Mouse (Mus musculus) stomach, postnatal 0 days (tissue): ENCODE data around the gene Atp8a2. TPM values are rescaled to one million over a fixed set of nuclear protein-coding genes. Genes with fewer than 3 reads are reported as not detected.

Experiments
- ATAC-seq: fragments of 200-750 bp; cut with Nextera tagmentation; 2 replicates; pipeline ENCODE4 v1.8.0; 2017; ENCODE audit not compliant: low FRiP score, low TSS enrichment
- DNase-seq: peaks from one replicate; pipeline ENCODE4 v3.0.0-alpha.2; 2016; ENCODE audit warnings: low spot score
- H3K27ac ChIP-seq: fragments of 300-500 bp; sonication (generic); replicated peaks from 2 replicates; pipeline ENCODE4 v1.5.1; 2014; ENCODE audit warnings: mild to moderate bottlenecking, control low read depth
- H3K27me3 ChIP-seq: fragments of 300-500 bp; sonication (generic); 2 replicates; pipeline ENCODE4 v1.6.1; 2014; ENCODE audit warnings: low read length; ENCODE audit not compliant: control insufficient read depth, insufficient read depth
- H3K36me3 ChIP-seq: fragments of 300-500 bp; sonication (generic); 2 replicates; pipeline ENCODE4 v1.6.1; 2014; ENCODE audit warnings: low read length, mixed read lengths; ENCODE audit not compliant: control insufficient read depth, insufficient read depth
- H3K4me1 ChIP-seq: fragments of 300-500 bp; sonication (generic); replicated peaks from 2 replicates; pipeline ENCODE4 v1.6.1; 2014; ENCODE audit warnings: antibody characterized with exemption; ENCODE audit not compliant: control insufficient read depth, insufficient read depth
- H3K4me2 ChIP-seq: fragments of 300-500 bp; sonication (generic); replicated peaks from 2 replicates; pipeline ENCODE4 v1.6.1; 2014; ENCODE audit warnings: low read depth, mild to moderate bottlenecking, control low read depth, moderate library complexity
- H3K4me3 ChIP-seq: fragments of 300-500 bp; sonication (generic); 2 replicates; pipeline ENCODE4 v1.5.1; 2014; ENCODE audit warnings: low read depth, low read length, control low read depth
- H3K9ac ChIP-seq: fragments of 300-500 bp; sonication (generic); 2 replicates; pipeline ENCODE4 v1.6.1; 2014; ENCODE audit warnings: mild to moderate bottlenecking, low read length, control low read depth, mixed read lengths
- H3K9me3 ChIP-seq: fragments of 300-500 bp; sonication (generic); 2 replicates; pipeline ENCODE4 v1.6.1; 2016; ENCODE audit warnings: low read length; ENCODE audit not compliant: control insufficient read depth
- CTCF ChIP-seq: IDR thresholded peaks from 2 replicates; pipeline ENCODE4 v1.5.1; 2016; ENCODE audit warnings: antibody characterized with exemption, low read depth, mild to moderate bottlenecking, moderate library complexity
- EP300 ChIP-seq: optimal IDR thresholded peaks from 2 replicates; pipeline ENCODE3; 2016; ENCODE audit warnings: antibody characterized with exemption
- WGBS: fragments of 180-500 bp; shearing (Covaris S2); extraction: QIAGEN DNeasy Blood & Tissue Kit; methylation state at CpG from one replicate; pipeline ENCODE4 v1.1.7; 2014; 5-methylcytosine and 5-hydroxymethylcytosine counted together
- polyA plus RNA-seq: library from polyadenylated mRNA; unstranded; fragments of >200 nt; fragmentation: Nextera tagmentation; extraction: Ambion mirVana; gene quantifications from 2 replicates; pipeline ENCODE4 v1.2.1, GENCODE M21; 2015

The Atp8a2 gene
- polyA plus RNA-seq, 1 experiment from 2014 or later: 6.3 TPM

DNA sequence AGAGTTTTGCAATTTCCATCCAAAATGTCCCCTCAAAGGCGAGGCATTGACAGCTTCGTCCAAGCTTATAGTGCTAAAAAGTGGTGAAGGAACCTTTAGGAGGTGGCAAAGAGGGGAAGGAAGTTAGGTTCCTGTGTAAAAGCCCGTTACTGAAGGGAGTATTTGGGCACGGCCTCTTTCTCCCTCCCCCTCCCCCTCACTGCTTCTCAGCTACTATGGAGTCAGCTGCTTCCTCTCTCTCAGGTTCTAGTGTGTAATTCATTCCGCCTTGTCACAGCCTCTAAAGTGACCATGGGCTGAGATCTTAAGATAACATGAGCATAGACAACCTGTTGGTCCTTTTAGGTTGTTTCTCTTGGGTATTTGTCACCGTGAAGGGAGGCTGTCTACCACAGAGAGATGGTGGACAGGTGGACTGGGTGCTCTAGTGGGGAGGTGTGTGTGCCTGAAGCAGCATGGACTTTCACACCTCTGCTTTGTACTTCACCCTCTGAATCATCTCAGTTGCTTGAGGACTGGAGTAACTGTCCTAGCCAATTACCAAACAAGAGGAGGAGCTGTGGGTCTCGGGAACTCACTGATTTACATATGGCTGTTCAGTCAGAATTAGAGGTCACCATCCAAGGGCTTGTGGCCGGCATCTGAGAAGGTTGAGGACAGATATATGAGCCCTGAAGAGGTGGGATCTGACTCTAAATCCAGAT, 229.0 kb downstream of the Atp8a2 start:
- Histone ChIP-seq H3K36me3 (no peaks in the 10 kb centered on the region), H3K4me2 (no peak overlapping the region), H3K9ac (no peak overlapping the region), H3K4me3 (no peak overlapping the region), H3K9me3 (no peaks in the 10 kb centered on the region), H3K4me1 (no peaks in the 10 kb centered on the region), H3K27me3 (no peaks in the 10 kb centered on the region), H3K27ac (no peak overlapping the region)
- no peak for ATAC-seq
- 79% methylated on average over 8 of the region's 8 CpGs for WGBS
- DNase-seq: no peak
- TF ChIP-seq EP300 (no peak), CTCF (no peak)

DNA sequence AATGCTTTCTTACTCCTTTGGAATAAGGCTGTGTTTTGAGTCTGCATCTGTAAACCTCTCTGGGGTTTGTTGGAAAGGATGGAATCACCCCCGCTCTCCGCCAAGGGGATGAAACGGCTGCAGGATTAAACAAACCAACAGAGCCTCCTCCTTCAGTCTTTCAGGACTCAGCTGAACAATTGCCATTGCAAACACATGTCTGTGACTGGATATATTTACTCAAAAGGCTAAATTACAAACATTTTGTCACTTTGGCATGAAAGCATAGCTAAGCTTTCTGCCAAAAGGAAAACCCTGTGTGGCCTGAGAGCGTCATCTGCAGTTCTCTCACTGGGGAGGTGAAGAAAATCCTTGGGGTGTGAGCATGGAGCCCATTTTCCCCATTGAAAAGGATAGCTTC, 230.0 kb downstream of the Atp8a2 start:
- TF ChIP-seq EP300 (no peak), CTCF (no peak)
- Histone ChIP-seq H3K27me3 (no peaks in the 10 kb centered on the region), H3K4me1 (no peaks in the 10 kb centered on the region), H3K4me2 (no peak overlapping the region), H3K4me3 (no peak overlapping the region), H3K9ac (no peak overlapping the region), H3K36me3 (no peaks in the 10 kb centered on the region), H3K27ac (no peak overlapping the region), H3K9me3 (no peaks in the 10 kb centered on the region)
- no peak for DNase-seq
- WGBS: 38% methylated on average over 4 of the region's 4 CpGs
- ATAC-seq: no peak

DNA sequence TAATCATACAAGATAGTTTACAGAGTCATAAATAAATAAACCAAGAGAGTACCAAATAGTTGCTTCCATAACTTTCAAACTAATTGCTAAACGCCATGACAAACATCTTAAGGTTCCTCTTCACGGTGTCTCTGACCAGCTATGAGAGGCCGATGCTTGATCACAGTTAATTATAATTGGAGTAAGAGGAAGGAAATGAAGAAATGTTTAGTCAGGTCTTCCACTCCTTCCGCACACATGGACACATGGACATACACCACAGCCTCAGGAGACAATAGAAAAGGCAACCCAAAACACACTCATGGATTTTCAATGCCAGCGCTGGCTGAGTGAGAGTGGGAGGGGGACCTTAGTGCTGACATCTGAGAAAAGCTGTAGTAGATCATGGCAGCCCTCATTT, 232.4 kb downstream of the Atp8a2 start:
- Histone ChIP-seq H3K9ac (no peak overlapping the region), H3K27me3 (no peaks in the 10 kb centered on the region), H3K4me2 (no peak overlapping the region), H3K9me3 (no peaks in the 10 kb centered on the region), H3K27ac (no peak overlapping the region), H3K4me1 (no peaks in the 10 kb centered on the region), H3K36me3 (no peaks in the 10 kb centered on the region), H3K4me3 (no peak overlapping the region)
- ATAC-seq: no peak
- no peak for DNase-seq
- 87% methylated on average over 5 of the region's 5 CpGs for WGBS
- TF ChIP-seq EP300 (no peak), CTCF (no peak)

DNA sequence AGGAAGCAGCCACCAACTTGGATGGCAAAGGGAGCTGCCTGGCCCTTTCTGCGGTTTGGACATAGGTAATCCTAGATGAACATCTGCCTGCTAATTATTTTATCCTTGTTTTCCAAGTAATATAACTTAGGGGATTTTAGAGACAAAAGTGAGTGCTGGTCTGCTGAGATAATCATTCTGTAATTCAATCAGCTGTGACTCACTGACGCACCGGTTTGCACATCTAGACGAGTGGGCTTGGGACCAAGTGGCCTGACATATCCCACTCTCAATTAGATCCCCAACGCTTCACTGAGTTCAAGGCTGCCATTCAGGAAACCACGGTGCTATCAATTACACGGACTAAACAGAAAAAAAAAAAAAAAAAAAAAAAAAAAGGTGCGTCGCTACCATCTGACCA, 236.0 kb downstream of the Atp8a2 start:
- H3K27ac ChIP-seq: no peak overlapping the region
- no peak overlapping the region for H3K4me2 ChIP-seq
- no peaks in the 10 kb centered on the region for H3K27me3 ChIP-seq
- no peaks in the 10 kb centered on the region for H3K36me3 ChIP-seq
- DNase-seq: no peak
- no peak overlapping the region for H3K4me3 ChIP-seq
- H3K9ac ChIP-seq: no peak overlapping the region
- no peaks in the 10 kb centered on the region for H3K9me3 ChIP-seq
- TF ChIP-seq CTCF (no peak), EP300 (no peak)
- no peaks in the 10 kb centered on the region for H3K4me1 ChIP-seq
- 55% methylated on average over 9 of the region's 9 CpGs for WGBS
- no peak for ATAC-seq

DNA sequence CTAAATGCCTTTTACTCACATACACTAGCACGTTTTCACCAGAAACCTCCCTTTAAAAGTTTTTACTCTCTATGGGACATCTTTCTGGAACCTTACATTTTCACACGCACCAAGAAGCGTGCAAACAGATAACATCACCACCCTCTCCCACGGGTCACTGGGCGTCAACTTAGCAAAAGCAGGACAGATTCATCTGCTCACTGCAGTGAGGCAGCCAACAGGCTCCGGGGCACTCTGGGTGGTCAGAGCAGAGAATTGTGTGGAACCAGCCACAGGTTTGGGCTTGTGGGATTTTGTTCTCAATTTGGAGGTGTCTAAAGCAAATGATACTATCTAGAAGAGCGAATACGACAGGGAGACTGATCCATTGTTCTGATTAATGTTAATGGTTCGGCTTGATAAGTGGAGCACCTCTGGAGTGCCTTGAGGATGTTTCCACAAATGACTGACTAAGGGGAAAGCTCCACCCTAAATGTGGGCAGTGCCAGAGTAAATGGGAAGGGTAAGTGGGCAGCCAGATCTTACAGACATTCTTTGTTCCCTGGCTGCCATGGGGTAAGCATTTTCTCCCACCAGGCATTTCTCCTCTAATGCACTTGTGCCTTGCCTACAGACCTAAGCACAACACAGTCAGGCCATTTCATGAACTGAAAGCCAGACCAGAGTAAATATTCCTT, 236.6 kb downstream of the Atp8a2 start:
- no peaks in the 10 kb centered on the region for H3K36me3 ChIP-seq
- no peak overlapping the region for H3K27ac ChIP-seq
- ATAC-seq (peak; percentile 40; the same call in 1 of the 2 replicates), DNase-seq (no peak)
- no peak overlapping the region for H3K9ac ChIP-seq
- H3K9me3 ChIP-seq: no peaks in the 10 kb centered on the region
- H3K27me3 ChIP-seq: no peaks in the 10 kb centered on the region
- no peak overlapping the region for H3K4me3 ChIP-seq
- H3K4me1 ChIP-seq: no peaks in the 10 kb centered on the region
- 60% methylated on average over 9 of the region's 9 CpGs for WGBS
- no peak for TF ChIP-seq EP300
- no peak for TF ChIP-seq CTCF
- no peak overlapping the region for H3K4me2 ChIP-seq

DNA sequence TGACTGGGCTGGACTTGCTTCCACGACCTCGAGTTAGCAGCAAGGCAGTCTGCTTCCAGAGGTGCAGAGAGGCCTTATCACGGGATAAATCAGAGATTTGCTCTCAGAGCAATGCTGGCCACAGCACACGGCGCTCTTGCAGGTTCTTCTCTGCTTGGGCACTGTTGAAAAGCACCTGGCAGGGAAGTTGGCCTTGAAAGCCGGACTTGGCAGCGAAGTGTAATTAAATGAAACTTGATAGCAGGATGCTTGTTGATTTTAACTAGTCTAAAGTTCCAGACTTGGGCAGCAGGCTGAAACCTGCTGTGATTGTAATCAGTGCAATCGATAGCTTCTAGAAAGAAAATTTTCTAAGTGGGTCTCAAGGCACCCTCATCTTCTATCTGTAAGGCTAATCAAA, 237.3 kb downstream of the Atp8a2 start:
- 45% methylated on average over 8 of the region's 8 CpGs for WGBS
- peak; percentile 32 for DNase-seq
- H3K4me1 ChIP-seq: no peaks in the 10 kb centered on the region

More for the DNA sequence above, 237.3 kb downstream of the Atp8a2 start:
- Histone ChIP-seq H3K4me3 (no peak overlapping the region), H3K9ac (no peak overlapping the region), H3K9me3 (no peaks in the 10 kb centered on the region), H3K4me2 (no peak overlapping the region), H3K27me3 (no peaks in the 10 kb centered on the region), H3K36me3 (no peaks in the 10 kb centered on the region), H3K27ac (no peak overlapping the region)
- no peak for ATAC-seq
- TF ChIP-seq EP300 (no peak), CTCF (no peak)
